Mouse (Mus musculus) spleen, embryonic (tissue): Measurements from ENCODE around the gene Med12l.

Experiments used
- CTCF ChIA-PET: fragments of 350-600 bp; sonication (Branson Sonifier 250); formaldehyde crosslinking; loops from one replicate; lab custom pipeline; 2022; lab: Charles Lee

The Med12l gene

GRCm38 (mm10) chr3:59296563-59297130 is 291.0 kb downstream of the Med12l start:
- CTCF ChIA-PET: no interaction called here

DNA sequence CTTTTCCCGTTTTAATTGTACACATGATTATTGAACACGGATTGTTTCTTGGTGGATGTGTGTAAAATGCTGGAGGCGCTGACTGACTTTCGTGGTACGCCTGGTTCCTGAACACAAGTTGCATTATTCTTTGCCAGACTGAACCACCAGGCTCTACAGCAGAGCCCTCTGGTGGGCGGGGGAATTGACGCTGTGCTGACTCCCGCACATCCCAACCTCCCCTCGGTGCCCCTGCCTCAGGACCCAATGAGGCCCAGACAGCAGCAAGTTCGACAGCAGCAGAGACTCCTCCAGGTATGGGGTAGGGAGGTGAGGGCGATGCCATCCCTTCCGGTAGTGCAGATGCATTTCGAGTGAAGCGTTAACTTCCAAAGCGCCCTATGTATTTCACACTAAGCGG is 292.0 kb downstream of the Med12l start:
- CTCF ChIA-PET: no interaction called here

DNA sequence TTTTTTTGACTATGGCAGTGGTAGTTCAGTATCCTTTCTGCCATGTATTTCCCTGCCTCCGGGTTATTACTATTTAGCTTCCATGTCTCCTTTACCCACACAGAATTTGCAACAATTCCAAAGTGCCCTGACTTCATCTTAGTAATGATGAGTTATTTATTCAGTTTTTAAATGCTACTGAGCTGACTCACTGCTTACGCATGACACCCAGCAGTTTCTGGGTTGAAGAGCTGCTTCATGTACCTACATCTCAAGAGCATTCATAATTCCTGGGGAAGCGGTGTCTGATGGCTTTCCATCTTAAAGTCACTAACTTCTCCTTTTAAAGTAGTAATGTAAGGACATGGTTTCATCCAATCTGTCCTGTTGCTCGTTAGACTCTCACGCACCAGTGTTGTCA is 299.3 kb downstream of the Med12l start:
- CTCF ChIA-PET: no interaction called here

- CTCF ChIA-PET: no interaction called here
Observed at GRCm38 (mm10) chr3:59305518-59305917, 299.9 kb downstream of the Med12l start.

- CTCF ChIA-PET: no interaction called here
Observed at GRCm38 (mm10) chr3:59312610-59313009, 307.0 kb downstream of the Med12l start.

GRCm38 (mm10) chr3:59316077-59316476 is 310.5 kb downstream of the Med12l start:
- CTCF ChIA-PET: interaction anchor here (0.6 kb wide), 1 partner anchor 9 kb away, joined by 22 read pairs; no protein-coding TSS in a partner anchor

- CTCF ChIA-PET: interaction anchor here (0.7 kb wide), 1 partner anchor 410 kb away, joined by 3 read pairs; no protein-coding TSS in a partner anchor
Observed at GRCm38 (mm10) chr3:59321278-59321876, 315.8 kb downstream of the Med12l start.

DNA sequence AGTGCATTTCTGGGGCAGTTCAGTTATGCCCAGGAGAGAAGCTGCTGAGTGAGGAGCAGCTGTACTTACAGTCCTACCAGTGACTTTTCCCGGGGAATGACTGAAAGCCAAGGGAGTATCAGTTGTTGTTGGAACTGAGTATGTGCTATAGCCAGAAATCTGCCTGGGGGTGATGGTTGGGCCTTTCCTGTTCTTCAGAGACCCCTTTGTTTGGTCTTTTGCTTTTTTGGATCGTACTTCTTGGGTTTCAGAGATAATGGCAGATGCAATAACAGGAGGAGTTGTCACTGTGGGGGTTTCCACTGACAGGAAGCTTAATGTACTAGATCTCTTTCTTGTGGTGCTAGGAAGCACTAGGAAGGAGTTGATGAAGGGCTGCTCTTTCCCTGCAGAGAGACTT is 322.9 kb downstream of the Med12l start:
- CTCF ChIA-PET: no interaction called here

DNA sequence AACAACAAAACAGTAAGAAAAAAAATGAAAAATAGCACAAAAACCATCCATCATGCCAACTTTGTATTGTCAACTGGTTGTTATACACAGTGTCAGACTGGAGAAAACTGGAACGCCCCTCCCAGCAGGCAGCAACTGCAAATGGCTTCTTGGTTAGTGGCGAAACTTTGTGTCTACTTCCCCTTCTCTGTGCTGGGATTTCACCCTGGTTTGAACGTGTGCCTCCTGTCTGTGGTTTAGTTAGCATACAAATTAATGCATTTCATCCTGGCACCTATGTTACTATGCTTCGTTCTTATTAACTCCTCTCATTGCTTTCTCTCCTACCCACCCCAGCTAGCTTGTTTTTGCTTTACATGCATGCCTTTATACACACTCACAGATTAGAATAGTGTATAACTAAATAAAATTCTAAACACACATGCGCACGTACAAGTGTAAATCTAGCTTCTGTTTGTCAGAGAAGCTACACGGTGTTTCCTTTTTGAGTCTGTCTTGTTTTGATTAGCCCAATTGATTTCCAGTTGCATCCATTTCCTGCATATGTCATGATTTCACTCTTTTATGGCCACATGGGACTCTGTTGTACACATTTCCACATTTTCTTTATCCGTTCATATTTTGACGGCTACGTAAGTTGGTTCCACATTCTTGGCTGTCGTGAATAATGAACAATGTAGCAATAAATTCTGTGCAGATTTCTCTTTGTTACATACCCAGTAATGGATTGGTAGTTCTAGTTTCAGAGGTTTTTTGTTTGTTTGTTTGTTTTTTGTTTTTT is 336.2 kb downstream of the Med12l start:
- CTCF ChIA-PET: no interaction called here

GRCm38 (mm10) chr3:59343026-59343425 is 337.4 kb downstream of the Med12l start:
- CTCF ChIA-PET: interaction anchor here (0.8 kb wide), 1 partner anchor 8 kb away, joined by 3 read pairs; no protein-coding TSS in a partner anchor

DNA sequence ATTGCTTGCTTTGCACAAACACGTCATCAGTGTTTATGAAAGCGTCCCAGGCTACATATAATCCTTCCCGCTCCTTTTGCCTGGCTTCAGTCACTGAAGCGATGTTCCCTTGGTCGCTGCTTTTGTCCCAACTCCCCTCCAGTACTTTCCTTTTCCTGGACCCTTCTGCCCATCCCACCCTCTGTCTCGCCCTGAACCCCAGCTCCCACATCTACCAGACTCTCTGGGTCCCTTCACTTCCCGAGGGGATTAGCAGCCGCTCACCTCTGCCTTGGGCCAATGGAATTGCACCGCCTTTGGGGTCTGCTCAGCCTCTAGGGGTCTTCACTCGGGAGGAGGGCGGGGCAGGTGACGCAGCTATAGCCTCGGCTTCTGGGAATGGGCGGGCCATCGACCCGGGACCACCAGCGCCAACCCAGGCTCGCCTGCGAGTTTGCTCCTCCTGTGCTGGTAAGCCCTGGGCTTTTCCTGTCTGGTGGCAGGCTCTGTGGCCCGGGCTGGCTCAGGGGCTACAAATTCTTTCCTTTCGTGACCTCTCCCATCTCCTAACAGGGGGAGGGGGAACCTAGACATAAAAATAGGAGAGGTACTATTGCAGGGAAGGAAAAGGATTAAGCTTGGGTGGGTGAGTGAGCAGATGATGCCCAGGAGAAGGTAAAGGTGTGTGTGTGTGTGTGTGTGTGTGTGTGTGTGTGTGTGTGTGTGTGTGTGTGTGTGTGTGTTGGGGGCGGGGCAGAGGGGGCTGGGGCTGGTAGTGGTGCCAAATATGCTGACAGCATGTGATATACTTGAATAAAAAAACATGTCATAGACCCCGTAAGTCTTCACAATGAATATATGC is 338.7 kb downstream of the Med12l start, which contains the start of gene Igsf10:
Gene Igsf10 (minus strand): TSS at position 330 of the 841 bp plus-strand sequence.
- CTCF ChIA-PET: interaction anchor here (0.8 kb wide), 1 partner anchor 9 kb away, joined by 3 read pairs; no protein-coding TSS in a partner anchor

DNA sequence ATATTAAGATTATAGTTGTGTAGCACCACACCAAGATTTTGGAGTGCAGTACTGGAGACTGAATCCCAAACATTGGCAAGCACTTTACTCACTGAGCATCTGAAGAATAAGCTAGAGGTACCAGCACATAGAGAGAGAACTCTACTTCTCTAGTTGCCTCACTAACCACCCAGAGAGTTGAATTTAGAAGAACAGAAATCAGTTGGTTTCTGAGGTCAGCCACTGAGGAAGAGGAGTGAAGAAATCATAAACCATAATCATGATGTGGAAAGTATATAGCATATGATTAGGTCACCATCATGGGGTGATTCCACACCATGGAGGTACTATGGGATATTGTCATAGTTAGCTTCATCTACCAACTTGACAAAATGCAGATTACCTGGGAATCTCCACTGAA is 346.1 kb downstream of the Med12l start:
- CTCF ChIA-PET: no interaction called here

DNA sequence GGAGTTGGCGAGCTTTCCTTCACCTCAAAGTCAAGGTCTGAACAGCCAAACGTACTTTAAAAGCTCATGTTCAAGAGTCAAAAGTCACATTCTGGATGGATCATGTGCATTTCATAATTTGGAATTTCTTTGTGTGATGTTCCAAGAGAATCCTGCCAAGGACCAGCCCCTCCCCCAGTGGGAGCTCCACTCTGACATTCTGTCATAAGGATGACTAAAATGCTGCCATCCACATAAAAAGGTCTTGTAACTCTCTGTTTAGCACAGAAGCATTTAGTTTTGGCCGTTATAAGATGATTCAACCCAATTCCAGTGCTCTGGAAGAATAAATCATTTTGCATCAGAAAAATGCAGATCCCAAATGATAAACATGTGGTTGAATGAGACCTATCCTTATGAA is 348.5 kb downstream of the Med12l start:
- CTCF ChIA-PET: no interaction called here

- CTCF ChIA-PET: no interaction called here
Observed at GRCm38 (mm10) chr3:59360102-59360501, 354.5 kb downstream of the Med12l start.

DNA sequence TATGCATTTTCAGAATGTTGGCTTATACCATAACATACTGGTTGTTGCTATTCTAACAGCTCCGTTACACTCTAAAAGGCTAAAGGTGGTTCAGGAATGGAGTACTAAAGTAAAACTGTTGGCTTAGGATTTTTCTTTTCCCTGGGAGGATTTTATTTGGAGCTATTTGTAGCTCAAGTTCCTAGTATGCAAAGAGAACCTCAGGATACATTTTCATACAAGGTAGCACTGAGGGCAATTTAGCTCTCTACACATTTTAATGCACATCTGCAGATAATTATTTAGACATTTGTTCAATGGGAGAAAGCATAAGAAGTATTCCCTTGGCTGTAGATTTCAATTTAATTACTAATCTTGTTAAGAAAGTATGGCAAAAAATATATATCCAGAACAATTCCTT is 356.3 kb downstream of the Med12l start:
- CTCF ChIA-PET: no interaction called here
